Mouse (Mus musculus) adrenal gland (tissue): Measurements from ENCODE around the gene Elof1.

ENCODE experiments used
- intact Hi-C: fragments of 180-260 bp; cut with DNase I; formaldehyde crosslinking; loops from one replicate; pipeline ENCODE4 v1.15.1; 2025

Gene Elof1

DNA sequence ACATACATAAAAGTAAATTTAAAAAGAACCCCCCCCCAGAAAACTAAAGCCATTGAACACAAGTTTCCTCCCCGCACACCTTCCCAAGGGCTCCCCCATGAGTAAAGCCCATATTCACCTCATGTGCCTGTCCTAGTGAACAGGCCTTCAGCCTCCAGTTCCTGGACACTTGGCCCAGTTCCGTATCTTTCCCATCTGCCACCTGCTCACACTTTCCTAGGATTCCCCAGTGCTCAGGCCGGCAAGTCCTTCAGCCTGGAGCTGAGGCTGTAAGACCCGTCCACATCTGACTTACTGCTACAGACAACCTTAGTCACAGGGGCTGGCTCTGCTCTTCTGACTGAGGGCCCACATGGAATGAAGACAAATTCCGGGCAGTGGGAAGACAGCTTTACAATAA lies 22.8 kb upstream of the Elof1 start:
- intact Hi-C loops, result loop anchor here (10.0 kb wide), 2 partner anchors 45 to 165 kb away; partner anchors contain the start of gene Cnn1

DNA sequence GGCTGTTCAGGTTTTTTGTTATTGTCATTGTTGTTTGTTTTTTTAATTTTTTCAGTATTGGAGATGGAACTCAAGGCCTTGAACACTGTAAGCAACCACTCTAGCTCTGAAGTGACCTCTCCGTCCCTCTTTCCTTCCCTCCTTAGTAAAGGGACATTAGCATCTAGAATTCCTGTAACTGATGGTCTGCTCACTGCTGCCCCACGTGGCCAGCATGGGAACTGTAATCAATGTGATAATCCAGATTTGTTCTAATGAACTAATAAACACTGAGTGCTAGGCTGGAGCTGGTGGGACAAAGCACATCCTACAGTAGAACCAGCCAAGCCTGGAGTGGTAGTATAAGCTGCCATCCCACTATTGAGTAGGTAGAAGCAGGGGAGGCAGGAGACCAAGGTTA lies 21.5 kb upstream of the Elof1 start:
- intact Hi-C loops, result no loop called here

DNA sequence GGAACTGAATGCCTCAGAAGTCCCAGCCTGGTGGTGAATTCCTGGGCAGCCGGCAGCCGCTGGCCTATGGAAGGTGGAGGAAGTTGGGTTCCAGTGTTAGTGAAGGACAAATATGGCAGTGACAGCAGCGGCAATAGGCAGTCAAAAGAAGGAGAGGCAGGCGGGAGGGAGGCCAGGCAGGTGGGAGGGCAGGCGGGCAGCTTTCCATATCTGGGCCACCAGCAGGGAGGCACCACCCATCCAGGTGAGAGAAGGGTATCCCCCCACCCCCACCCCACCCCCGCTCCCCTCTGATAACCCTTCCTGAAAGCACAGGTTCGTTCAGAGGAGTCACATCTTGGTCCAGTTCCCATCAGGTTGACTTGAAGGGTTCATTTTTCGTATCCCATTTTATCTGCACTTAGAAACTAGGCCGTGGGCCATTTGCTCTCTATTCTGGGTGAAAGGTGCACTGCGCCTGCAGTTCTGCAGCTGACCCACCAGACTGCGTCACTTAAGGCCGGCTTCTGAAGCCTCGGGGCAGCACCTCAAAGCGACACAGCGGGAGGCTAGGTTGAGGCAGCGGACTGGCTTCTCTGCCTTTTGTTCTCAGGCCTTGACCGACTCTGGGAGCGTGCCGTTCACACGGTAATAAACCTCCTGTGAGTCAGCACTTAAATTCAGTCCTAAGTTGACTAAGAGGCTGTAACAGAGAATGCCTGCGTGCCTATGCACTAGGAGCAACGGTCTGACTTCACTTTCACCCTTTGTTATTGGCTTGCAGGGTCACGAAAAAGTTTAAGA lies 20.0 kb upstream of the Elof1 start:
- intact Hi-C loops, result no loop called here

DNA sequence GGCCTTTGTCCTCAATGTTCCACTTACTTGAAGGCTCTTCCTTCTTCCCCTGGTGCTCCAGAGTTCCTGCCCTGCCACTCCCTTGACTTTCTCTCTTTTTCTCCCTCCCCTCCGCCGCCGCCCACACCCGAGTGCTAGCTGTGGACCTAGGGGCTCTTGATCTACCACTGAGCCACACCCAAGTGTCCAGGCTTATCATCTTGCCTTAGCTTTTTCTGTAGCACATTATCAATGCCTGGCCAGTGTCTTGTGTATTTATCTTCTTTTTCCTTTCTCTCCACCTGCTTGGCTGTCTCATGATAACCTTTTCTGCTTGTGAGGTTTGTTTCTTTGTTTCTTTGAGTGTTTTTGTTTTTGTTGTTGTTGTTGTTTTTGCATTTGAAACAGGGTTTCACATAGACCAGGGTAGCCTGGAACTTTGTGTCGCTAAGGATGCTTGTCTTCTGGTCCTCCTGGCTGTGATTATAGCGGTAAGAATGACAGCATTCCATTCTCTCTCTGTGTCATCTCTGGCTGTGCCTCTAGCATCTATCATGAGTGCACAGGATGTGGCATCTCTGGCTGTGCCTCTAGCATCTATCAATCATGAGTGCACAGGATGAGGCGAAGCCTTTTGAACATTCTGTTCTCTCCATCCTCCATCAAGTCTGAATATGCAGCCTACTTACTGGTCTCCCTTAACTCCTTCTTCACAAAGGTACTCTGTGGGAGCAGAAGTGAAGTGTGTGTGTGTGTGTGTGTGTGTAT lies 18.8 kb upstream of the Elof1 start, which contains the start of gene Acp5:
TSS of gene Acp5 (minus strand) at position 68 of the 747 bp plus-strand sequence.
- intact Hi-C loops, result no loop called here

DNA sequence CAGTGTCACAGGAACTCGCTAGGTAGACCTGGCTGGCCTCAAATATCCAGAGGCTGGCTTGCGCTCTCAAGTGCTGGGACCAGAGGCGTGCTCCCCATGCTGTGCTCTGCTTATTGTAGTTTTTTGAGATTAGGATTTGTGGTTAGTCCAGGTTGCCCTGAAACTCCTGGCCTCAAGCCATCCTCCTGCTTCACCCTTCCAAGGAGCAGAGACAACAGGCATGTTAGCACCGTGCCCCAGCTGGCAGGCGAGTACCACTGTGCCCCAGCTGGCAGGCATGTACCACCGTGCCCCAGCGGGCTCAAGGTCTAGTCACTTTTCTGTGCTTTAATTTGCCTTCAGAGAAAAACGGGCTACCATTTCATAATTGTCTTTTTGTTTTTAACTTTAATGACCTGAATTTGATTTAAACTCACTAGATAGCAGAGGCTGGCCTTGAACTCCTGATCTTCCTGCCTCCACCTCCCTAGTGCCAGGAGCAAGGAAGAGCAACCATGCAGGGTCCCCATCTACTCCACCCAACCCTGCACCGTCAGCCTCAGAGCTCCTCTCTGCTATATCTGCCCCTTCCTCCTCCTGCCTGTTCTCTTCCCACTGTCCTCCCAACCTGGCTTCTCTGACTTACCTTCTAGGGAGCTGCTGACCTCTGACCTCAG lies 18.1 kb upstream of the Elof1 start:
- intact Hi-C loops, result no loop called here

DNA sequence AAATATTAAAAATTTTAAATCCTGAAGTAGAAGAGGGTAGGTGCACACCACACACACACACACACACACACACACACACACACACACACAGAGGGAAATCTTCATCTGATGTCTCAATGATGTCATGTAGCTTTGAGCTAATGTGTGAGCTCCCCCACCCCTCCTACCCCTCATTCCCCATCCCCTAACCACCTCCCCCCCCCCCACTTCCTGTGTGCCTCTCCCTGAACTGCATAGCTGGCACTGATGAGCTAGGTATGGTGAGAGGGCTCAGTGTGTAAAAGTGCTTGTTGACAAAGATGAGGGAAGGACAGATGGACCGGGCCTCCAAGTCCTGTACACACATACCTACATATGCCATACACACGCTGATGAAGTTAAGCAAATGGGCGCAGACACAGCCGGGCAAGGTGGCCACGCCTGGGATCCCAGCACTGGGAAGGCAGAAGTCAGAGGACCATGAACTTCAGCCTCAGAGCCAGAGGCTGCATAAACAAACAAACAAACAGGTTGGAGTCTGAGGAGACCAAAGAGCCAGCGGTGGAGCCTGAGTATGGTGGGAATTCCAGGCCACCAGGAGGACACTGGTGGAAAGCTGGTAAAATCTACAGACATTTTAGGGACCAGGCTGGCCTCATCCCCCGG lies 17.4 kb upstream of the Elof1 start:
- intact Hi-C loops, result no loop called here

DNA sequence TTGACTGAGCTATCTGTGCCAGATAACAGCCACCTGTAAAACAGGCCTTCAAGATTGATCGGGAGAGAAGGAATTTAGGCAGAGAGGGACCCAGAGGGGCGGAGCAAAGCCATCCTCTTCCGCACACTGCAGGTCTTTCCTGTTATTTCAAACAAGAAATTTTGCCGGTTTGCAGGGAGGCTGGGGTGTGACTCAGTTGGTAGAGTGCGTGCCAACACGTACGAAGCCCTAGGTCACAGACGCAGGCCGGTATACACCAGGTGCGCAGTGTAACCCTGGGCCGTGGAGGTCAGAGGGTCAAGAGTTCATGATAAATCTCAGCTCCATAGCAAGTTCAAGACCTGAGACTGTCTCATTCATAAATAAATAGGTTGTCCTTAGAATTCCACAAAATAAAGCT lies 15.2 kb upstream of the Elof1 start:
- intact Hi-C loops, result no loop called here

DNA sequence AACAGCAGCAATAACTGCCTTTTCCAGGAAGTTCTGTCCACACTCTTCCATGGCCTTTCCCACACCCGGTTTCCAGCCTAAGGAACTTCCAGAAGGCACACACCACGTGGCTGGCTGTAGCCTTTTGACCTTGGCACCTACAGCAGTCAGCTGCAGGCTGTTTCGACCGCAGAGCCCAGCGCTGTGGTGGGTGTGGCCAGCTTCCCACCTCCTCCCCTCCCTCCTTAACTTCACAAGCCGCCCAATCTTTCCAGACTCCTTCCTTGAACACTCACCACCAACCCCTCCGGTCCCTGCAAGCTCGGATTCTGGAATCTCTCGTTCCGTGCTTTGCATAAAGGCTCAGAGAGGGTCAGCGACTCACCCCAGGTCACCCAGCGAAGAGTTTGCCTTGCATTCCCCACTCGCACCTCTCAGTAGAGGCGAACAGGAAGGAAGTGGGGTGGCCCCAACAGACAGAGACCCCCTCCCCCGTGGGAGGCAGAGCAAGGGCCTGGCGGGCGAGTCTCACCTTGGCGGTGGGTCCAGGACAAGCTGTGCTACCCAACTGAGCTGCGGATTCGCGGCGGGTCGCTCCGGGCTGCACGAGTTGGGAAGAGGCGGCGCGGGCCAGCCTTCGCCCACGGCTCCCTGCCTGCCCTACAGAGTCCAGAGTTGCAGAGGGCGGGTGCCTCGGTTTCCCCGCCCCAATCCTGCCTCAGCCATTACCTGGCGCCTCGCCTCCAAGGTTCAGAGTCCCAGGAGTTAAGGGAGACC lies 14.4 kb upstream of the Elof1 start:
- intact Hi-C loops, result no loop called here

DNA sequence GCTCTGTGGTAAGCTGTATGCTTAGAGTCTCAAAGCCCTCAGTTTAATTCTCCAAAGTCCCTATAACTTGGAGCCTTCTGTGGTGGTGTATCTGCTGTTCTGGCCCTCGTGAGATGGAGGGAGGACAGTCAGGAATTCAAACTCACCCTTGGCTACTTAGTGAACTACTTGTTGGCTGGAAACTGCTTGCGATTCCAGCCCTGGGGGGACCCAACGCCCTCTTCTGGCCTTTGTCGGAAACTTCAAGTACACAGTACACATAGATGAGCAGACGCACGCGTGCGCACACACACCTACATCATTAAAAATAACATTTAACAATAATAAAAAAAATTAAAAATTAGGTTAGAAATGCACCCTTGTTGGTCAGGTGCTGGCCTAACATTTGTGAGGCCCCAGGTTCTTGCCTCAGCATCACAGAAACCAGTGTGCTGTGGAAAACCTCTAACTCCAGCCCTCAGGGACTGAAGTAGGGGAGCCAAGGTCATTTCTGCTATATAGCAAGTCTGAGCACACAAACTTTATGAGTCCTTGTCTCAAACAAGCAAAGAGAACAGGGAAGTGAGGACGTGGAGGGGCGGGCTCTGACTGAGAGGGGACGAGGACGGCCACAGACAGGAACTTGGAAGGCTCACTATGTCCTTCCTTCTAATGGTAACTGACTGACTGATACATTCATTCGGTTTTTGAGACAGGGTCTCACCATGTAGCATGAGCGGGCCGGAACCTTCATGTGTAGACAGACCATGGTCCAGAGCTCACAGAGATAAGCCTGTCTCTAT lies 8.5 kb upstream of the Elof1 start:
- intact Hi-C loops, result no loop called here

DNA sequence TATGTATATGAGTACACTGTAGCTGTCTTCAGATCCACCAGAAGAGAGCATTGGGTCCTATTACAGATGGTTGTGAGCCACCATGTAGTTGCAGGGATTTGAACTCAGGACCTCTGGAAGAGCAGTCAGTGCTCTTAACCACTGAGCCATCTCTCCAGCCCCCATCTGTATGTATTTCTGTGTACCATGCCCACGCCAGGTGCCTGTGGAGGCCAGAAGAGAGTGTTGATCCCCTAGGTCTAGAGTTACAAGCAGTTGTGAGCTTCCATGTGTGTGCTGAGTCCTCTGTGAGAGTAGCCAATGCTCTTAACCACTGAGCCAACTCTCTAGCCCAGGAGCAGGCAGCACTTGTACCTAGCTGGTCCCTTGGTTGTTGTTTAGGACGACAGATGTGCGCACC lies 7.2 kb upstream of the Elof1 start:
- intact Hi-C loops, result no loop called here

DNA sequence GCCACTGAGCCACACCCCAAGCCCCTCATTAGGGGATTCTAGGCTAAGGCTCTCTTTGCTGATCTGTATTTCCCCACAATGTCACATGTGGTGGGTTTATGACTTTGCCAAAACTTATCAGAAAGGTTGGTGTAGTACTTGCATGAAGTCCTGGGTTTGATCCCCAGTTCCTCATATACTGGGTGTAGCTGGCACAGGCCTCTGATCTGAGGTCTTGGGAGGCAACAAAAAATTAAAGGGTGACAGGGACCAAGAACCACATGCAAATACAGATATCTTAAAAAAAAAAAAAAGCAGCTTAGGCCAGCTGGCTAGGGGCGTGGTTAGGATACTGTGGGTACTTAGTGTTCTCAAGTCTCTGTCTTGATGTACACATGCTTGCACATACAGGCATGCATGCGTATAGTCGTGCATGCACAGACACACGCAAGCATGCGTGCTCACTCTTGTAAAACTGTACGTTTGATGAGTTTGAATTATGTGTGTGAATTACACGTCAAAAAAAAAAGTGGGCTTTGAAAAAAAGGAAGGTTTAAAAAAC lies 6.2 kb upstream of the Elof1 start:
- intact Hi-C loops, result no loop called here

DNA sequence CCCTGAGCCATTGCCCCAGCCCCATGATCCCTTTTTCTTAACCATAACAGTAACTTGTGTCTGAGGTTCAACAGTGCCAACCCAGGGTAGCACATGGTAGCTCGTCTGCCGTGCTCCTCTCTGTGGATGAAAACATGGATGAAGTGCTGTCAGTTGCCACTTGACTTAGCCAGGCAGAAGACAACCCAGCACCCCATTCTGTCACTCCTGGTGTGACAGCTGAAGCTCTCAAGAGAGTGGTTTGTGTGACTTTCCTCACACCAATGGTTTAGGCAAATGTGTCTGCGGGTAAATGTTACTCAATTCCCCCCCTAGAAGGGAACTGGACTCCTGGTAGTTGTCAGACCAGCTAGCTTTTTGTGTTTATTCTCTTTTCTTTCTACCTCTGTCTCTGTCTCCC lies 5.0 kb upstream of the Elof1 start:
- intact Hi-C loops, result no loop called here

DNA sequence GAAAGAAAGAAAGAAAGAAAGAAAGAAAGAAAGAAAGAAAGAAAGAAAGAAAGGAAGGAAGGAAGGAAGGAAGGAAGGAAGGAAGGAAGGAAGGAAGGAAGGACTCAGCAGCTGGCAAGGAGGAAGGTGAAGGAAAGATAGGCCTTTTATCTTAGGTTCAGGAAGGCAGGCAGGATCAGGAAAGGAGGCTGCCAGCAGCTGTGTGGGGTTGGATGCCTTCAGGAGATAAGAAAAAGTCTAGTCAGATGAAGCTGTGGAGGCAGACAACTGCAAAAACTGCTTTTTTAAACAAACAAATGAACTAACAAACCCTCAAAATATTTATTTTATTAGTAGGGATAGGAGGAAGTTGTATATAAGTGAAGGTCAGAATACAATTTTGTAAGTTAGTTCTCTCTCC lies 4.6 kb upstream of the Elof1 start:
- intact Hi-C loops, result no loop called here

DNA sequence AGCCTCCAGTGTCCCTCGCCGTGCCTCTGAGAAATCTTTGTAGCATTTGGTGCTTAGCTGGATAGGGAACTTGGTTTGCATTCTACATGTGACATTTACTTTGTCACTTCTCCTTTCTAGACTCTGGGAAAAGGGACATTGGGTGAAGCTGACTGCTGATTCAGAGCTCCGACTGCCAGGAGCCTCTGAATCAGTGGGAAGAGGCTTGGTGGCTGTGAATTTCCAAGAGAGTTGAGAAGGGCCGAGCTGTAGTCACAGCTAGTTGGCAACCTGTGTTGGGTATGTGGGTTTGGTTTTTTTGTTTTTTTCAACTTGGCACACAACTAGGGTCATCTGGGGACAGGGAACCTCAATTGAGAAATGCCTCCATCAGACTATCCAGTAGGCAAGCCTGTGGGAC lies 2.6 kb upstream of the Elof1 start:
- intact Hi-C loops, result loop anchor here (2.0 kb wide), 1 partner anchor 23 kb away; no protein-coding TSS in a partner anchor

DNA sequence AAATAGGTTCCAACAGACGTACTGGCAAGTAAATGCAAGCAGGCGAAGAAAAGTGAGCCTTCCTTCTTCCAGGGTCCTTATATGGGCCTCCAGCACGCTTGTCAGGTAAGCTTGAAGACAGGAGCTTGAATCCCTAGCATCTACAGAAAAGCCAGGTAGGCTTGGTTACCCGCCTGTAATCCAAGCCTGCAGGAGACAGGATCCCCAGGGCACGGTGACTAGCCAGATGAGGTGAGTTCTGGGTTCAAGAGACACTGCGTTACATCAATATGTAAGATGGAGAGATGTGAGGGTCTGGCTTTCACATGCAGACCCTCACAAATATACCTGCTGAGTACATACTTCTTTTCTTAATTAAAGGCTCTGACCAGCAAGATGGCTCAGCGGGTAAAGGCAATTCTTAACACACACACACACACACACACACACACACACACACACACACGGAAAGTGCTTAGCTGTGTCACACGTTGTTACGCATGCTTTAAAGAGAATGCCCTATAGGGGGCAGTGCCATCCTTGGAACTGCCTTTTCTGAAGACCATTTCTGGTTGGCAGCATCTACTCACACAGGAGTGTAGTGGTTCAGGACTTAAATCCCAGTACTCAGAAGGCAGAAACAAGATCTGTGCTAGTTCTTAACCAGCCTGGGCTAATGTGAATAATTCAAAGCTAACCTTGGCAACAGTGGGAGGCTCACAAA lies 933 bp upstream of the Elof1 start:
- intact Hi-C loops, result loop anchor here (2.0 kb wide), 1 partner anchor 25 kb away; no protein-coding TSS in a partner anchor

DNA sequence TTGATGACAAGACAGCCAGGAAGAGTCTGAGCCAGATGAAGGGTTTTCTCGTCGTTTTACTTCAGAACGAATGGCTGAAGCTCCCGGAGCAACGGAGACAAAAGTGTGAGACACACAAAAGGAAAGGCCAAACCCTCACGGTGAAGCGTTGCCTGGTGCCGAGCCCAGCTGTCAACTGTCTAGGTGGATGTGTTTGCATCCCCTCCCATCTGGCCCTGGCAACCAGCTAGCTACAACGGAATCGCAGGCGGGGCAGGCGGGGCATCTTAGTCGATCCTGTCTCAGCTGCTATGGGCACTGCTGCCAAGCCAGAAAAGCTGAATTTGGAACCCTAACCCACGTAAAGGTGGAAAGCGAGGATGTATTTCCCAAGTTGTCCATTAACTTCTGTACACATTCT lies 886 bp downstream of the Elof1 start:
- intact Hi-C loops, result no loop called here

DNA sequence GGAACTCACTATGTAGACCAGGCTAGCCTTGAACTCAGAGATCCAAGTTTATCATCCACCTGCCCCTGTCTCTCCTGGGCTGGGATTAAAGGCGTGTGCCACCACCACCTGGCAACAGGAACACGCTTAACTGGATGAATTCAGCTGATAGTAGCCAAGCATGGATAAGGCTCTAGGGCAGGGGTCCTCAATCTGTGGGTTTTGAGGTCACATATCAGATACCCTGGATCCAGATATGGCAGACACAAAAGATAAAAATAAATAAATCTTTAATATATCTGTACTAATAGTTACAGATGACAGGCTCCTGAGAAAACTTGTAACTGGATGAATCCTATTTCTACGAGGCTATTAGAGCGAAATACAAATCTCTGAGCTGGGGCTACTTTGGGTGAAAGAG lies 1.3 kb downstream of the Elof1 start:
- intact Hi-C loops, result no loop called here

DNA sequence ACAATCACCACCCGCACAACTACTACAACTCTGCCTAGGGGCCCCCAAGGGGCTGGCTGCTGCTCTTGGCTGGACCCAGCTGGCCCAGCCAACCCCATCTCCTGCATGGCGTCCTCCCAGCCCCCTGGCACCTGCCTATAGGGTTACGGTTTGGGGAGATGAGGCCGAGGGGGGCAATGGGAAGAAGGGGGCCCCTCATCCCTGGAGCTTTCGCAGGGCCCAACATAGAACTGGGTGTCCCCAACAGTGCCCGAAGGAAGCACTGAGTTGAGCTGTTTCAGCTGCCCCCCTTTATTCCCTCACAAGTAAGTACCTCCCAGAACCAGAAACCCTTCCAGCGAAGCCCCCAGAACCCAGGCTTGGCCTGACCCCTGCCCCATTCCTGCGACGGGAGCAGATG lies 8.8 kb downstream of the Elof1 start:
- intact Hi-C loops, result no loop called here

DNA sequence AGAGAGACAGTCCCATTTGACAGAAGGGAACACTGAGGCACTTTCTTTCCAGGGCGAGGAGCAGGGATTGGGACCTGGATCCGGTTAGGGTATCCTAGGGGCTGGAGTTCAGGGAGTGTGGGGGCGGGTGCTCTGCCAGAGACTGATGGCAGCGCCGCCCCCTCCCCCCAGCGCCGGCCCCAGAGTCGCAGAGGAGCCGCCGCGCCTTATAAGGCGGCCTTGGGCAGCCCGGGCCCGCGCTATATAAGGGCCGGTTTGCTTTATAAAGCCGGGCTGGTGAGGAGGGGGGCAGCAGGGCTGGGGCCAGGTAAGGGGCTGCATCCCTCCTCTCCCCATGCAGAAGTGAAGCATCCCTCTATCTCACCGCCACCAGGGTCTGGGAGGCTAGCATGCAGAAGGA lies 17.1 kb downstream of the Elof1 start:
- intact Hi-C loops, result loop anchor here (10.0 kb wide), 1 partner anchor 45 kb away; no protein-coding TSS in a partner anchor
